Mouse (Mus musculus) heart, embryonic 11.5 days (tissue): Measurements from ENCODE around the gene Fbxl17. TPM values are rescaled to one million over a fixed set of nuclear protein-coding genes. Genes with fewer than 3 reads are reported as not detected.

Experiments
- ATAC-seq: fragments of 200-750 bp; cut with Nextera tagmentation; replicated peaks from 2 replicates; pipeline ENCODE4 v1.8.0; 2017; ENCODE audit warnings: moderate library complexity; ENCODE audit not compliant: insufficient number of reproducible peaks, low FRiP score, low TSS enrichment
- H3K27ac ChIP-seq: fragments of 300-500 bp; sonication (generic); 2 replicates; pipeline ENCODE4 v1.5.1; 2014; ENCODE audit warnings: mild to moderate bottlenecking, low read depth, low read length
- H3K27me3 ChIP-seq: fragments of 300-500 bp; sonication (generic); 2 replicates; pipeline ENCODE4 v1.6.1; 2014; ENCODE audit warnings: mild to moderate bottlenecking, low read length, mixed read lengths; ENCODE audit not compliant: control insufficient read depth, insufficient read depth
- H3K36me3 ChIP-seq: fragments of 300-500 bp; sonication (generic); 2 replicates; pipeline ENCODE4 v1.6.1; 2014; ENCODE audit warnings: mild to moderate bottlenecking, low read length, moderate library complexity, mixed read lengths; ENCODE audit not compliant: control insufficient read depth, insufficient read depth
- H3K4me1 ChIP-seq: fragments of 300-500 bp; sonication (generic); 2 replicates; pipeline ENCODE4 v1.6.1; 2014; ENCODE audit warnings: low read length; ENCODE audit not compliant: control insufficient read depth, insufficient read depth
- H3K4me2 ChIP-seq: fragments of 300-500 bp; sonication (generic); 2 replicates; pipeline ENCODE4 v1.6.1; 2014; ENCODE audit warnings: mild to moderate bottlenecking, moderate library complexity
- H3K4me3 ChIP-seq: fragments of 300-500 bp; sonication (generic); 2 replicates; pipeline ENCODE4 v1.5.1; 2014; ENCODE audit warnings: low read depth, low read length
- H3K9ac ChIP-seq: fragments of 300-500 bp; sonication (generic); 2 replicates; pipeline ENCODE4 v1.6.1; 2014; ENCODE audit warnings: mild to moderate bottlenecking, low read depth, low read length, moderate library complexity
- H3K9me3 ChIP-seq: fragments of 300-500 bp; sonication (generic); replicated peaks from 2 replicates; pipeline ENCODE4 v1.6.1; 2016; ENCODE audit warnings: low read length; ENCODE audit not compliant: control insufficient read depth
- WGBS: fragments of 180-500 bp; shearing (Covaris S2); extraction: QIAGEN DNeasy Blood & Tissue Kit; methylation state at CpG from one replicate; pipeline ENCODE4 v1.1.7; 2014; ENCODE audit not compliant: insufficient replicate concordance; 5-methylcytosine and 5-hydroxymethylcytosine counted together
- polyA plus RNA-seq: library from polyadenylated mRNA; unstranded; fragments of >200 nt; fragmentation: Nextera tagmentation; extraction: Ambion mirVana; gene quantifications from 2 replicates; pipeline ENCODE4 v1.2.1, GENCODE M21; 2014

The Fbxl17 gene
- polyA plus RNA-seq, 1 experiment from 2014 or later: 6.4 TPM

GRCm38 (mm10) chr17:63122427-63122826, 377.4 kb downstream of the Fbxl17 start:
- Histone ChIP-seq H3K27ac (no peak overlapping the region), H3K27me3 (no peaks in the 10 kb centered on the region), H3K4me1 (0 out of 2 replicates have a peak, but pooled peaks cover 2% of the 10 kb centered on the region), H3K4me2 (no peak overlapping the region), H3K9ac (no peak overlapping the region), H3K4me3 (no peak overlapping the region), H3K36me3 (no peaks in the 10 kb centered on the region), H3K9me3 (no peaks in the 10 kb centered on the region)
- 83% methylated on average over 2 of the region's 2 CpGs for WGBS
- ATAC-seq: no peak

- H3K36me3 ChIP-seq: no peaks in the 10 kb centered on the region
- H3K4me3 ChIP-seq: no peak overlapping the region
- H3K27ac ChIP-seq: no peak overlapping the region
- 87% methylated on average over 3 of the region's 3 CpGs for WGBS
- H3K27me3 ChIP-seq: no peaks in the 10 kb centered on the region
- H3K4me2 ChIP-seq: no peak overlapping the region
- H3K9ac ChIP-seq: no peak overlapping the region
- no peaks in the 10 kb centered on the region for H3K9me3 ChIP-seq
- no peak for ATAC-seq
- H3K4me1 ChIP-seq: 0 out of 2 replicates have a peak, but pooled peaks cover 2% of the 10 kb centered on the region
Observed at GRCm38 (mm10) chr17:63119701-63120100, 380.1 kb downstream of the Fbxl17 start.

DNA sequence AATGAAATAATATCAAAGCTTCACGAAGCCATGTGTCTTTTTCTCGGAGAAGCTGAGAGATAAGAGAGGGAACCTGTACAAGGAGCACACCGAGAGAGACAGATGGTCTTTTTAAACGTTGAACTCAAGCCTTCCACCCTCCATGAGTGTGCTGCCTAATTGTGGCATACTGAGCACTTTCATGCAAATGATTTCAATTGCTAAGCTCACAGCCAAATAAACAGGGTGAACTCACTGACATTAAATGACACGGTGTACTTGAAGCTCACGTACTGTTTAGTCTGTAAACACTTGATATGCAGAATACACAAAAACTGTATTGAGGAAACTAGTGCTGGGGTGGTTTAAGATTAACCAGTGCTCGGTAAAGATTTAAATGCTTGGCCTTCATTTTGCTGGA, 380.7 kb downstream of the Fbxl17 start:
- Histone ChIP-seq H3K4me3 (no peak overlapping the region), H3K9me3 (no peaks in the 10 kb centered on the region), H3K27me3 (no peaks in the 10 kb centered on the region), H3K27ac (no peak overlapping the region), H3K36me3 (no peaks in the 10 kb centered on the region), H3K9ac (no peak overlapping the region), H3K4me2 (no peak overlapping the region), H3K4me1 (0 out of 2 replicates have a peak, but pooled peaks cover 2% of the 10 kb centered on the region)
- WGBS: 56% methylated on average over 7 of the region's 7 CpGs
- no peak for ATAC-seq

DNA sequence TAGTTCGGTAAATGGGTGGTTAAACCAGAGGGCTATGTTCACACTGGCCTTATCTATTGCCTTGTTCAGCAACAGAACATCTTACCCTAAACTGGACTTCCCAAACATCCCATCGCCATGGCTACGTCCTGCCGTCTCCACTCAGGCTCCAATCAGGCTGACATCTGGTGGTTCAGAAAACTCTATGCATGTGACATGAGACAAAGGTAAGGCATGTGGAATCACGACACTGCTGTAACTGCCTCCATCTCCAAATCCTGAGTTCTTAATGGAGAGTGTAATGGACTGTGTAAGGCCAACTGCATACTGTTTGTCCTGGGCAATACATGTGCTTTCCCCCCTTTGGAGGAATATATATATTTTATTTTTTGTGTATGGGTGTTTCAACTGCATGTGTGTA, 382.7 kb downstream of the Fbxl17 start:
- Histone ChIP-seq H3K27me3 (no peaks in the 10 kb centered on the region), H3K9me3 (no peaks in the 10 kb centered on the region), H3K27ac (no peak overlapping the region), H3K4me1 (0 out of 2 replicates have a peak, but pooled peaks cover 2% of the 10 kb centered on the region), H3K4me3 (no peak overlapping the region), H3K4me2 (no peak overlapping the region), H3K36me3 (no peaks in the 10 kb centered on the region), H3K9ac (no peak overlapping the region)
- ATAC-seq: no peak
- 70% methylated on average over 5 of the region's 5 CpGs for WGBS

- ATAC-seq: no peak
- H3K27me3 ChIP-seq: no peaks in the 10 kb centered on the region
- H3K9me3 ChIP-seq: no peaks in the 10 kb centered on the region
- H3K9ac ChIP-seq: no peak overlapping the region
- 76% methylated on average over 19 of the region's 19 CpGs for WGBS
- no peak overlapping the region for H3K4me3 ChIP-seq
- no peaks in the 10 kb centered on the region for H3K4me1 ChIP-seq
- no peaks in the 10 kb centered on the region for H3K36me3 ChIP-seq
- H3K27ac ChIP-seq: no peak overlapping the region
- no peak overlapping the region for H3K4me2 ChIP-seq
Observed at GRCm38 (mm10) chr17:63114399-63115085, 385.3 kb downstream of the Fbxl17 start.

GRCm38 (mm10) chr17:63112826-63113225, 387.0 kb downstream of the Fbxl17 start:
- no peak for ATAC-seq
- no peak overlapping the region for H3K4me3 ChIP-seq
- 72% methylated on average over 5 of the region's 5 CpGs for WGBS
- H3K27ac ChIP-seq: no peak overlapping the region
- H3K9ac ChIP-seq: no peak overlapping the region
- H3K27me3 ChIP-seq: no peaks in the 10 kb centered on the region
- no peaks in the 10 kb centered on the region for H3K36me3 ChIP-seq
- no peaks in the 10 kb centered on the region for H3K9me3 ChIP-seq
- no peaks in the 10 kb centered on the region for H3K4me1 ChIP-seq
- H3K4me2 ChIP-seq: no peak overlapping the region

- H3K9me3 ChIP-seq: no peaks in the 10 kb centered on the region
- no peaks in the 10 kb centered on the region for H3K36me3 ChIP-seq
- no peak overlapping the region for H3K4me3 ChIP-seq
- 67% methylated on average over 6 of the region's 6 CpGs for WGBS
- H3K9ac ChIP-seq: no peak overlapping the region
- no peak overlapping the region for H3K27ac ChIP-seq
- no peak for ATAC-seq
- no peaks in the 10 kb centered on the region for H3K4me1 ChIP-seq
- no peak overlapping the region for H3K4me2 ChIP-seq
- no peaks in the 10 kb centered on the region for H3K27me3 ChIP-seq
Observed at GRCm38 (mm10) chr17:63110994-63111393, 388.8 kb downstream of the Fbxl17 start.

DNA sequence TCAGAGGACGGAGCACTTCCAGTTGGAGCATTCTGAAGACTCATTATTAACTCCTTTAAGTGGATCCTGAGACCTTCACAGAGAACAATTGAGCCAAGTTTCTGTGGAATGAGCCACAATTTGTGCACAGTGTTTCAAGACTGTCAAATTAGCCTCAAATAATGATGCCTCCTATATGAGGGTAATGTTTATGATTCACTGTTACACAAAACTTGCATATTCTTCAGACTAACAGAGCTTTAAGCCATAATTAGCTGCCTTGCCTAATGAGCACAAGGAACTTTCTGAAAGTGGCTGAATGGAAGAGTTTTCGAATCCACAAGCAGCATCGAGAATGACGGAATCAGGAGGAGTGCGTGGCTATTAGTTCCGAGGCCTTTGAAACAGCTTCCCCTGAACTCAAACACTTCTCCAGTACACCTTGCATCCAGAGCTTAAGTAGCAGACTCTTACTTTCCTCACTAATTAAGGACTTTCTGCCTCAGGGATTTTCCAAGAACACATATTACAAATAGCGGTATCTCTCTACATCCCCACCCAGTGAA, 389.5 kb downstream of the Fbxl17 start:
- no peak overlapping the region for H3K4me2 ChIP-seq
- H3K27me3 ChIP-seq: no peaks in the 10 kb centered on the region
- no peaks in the 10 kb centered on the region for H3K4me1 ChIP-seq
- no peak for ATAC-seq
- WGBS: 89% methylated on average over 7 of the region's 7 CpGs
- H3K9ac ChIP-seq: no peak overlapping the region
- no peaks in the 10 kb centered on the region for H3K9me3 ChIP-seq
- no peak overlapping the region for H3K27ac ChIP-seq
- no peak overlapping the region for H3K4me3 ChIP-seq
- H3K36me3 ChIP-seq: no peaks in the 10 kb centered on the region

GRCm38 (mm10) chr17:63108035-63108434, 391.8 kb downstream of the Fbxl17 start:
- H3K9ac ChIP-seq: no peak overlapping the region
- H3K4me2 ChIP-seq: no peak overlapping the region
- H3K9me3 ChIP-seq: no peaks in the 10 kb centered on the region
- no peaks in the 10 kb centered on the region for H3K4me1 ChIP-seq
- H3K4me3 ChIP-seq: no peak overlapping the region
- H3K36me3 ChIP-seq: no peaks in the 10 kb centered on the region
- WGBS: 76% methylated on average over 5 of the region's 5 CpGs
- no peak overlapping the region for H3K27ac ChIP-seq
- no peaks in the 10 kb centered on the region for H3K27me3 ChIP-seq
- ATAC-seq: no peak
